In genomic region chr4:58374141-58374870, GRCm38 (mm10) we compare ENCODE assay signal across 8 mouse cellular contexts.
DNase-seq lines count a peak whose midpoint lies in the region; ATAC-seq lines count a peak whose summit lies in the region.

No protein-coding gene starts in this region.

- no peak overlapping the region for H3K4me2 ChIP-seq in neural tube, embryonic 13.5 days
- no peak overlapping the region for H3K4me2 ChIP-seq in neural tube, embryonic 15.5 days
- H3K4me2 ChIP-seq in forebrain, embryonic 14.5 days (ENCODE audit: low read length), result no peak overlapping the region
- no peak overlapping the region for H3K4me2 ChIP-seq in hindbrain, embryonic 13.5 days

- 0 out of 2 replicates have a peak, but pooled peaks cover 5% of the 10 kb centered on the region for H3K4me1 ChIP-seq in neural tube, embryonic 13.5 days (replicated peaks)
- H3K4me1 ChIP-seq in neural tube, embryonic 15.5 days, result no peaks in the 10 kb centered on the region
- no peaks in the 10 kb centered on the region for H3K4me1 ChIP-seq in forebrain, embryonic 14.5 days (ENCODE audit: control insufficient read depth, insufficient read depth, low read length)
- H3K4me1 ChIP-seq in hindbrain, embryonic 13.5 days (replicated peaks), result no peaks in the 10 kb centered on the region

- H3K36me3 ChIP-seq in neural tube, embryonic 13.5 days, result no peaks in the 10 kb centered on the region
- H3K36me3 ChIP-seq in neural tube, embryonic 15.5 days, result no peaks in the 10 kb centered on the region
- H3K36me3 ChIP-seq in forebrain, embryonic 14.5 days (ENCODE audit: control insufficient read depth, insufficient read depth, low read length), result no peaks in the 10 kb centered on the region
- H3K36me3 ChIP-seq in hindbrain, embryonic 13.5 days, result no peaks in the 10 kb centered on the region

- no peaks in the 10 kb centered on the region for H3K9me3 ChIP-seq in neural tube, embryonic 13.5 days
- no peaks in the 10 kb centered on the region for H3K9me3 ChIP-seq in neural tube, embryonic 15.5 days (replicated peaks)
- H3K9me3 ChIP-seq in forebrain, embryonic 14.5 days (replicated peaks; ENCODE audit: control insufficient read depth, low read length), result no peaks in the 10 kb centered on the region
- no peaks in the 10 kb centered on the region for H3K9me3 ChIP-seq in hindbrain, embryonic 13.5 days

- no peak overlapping the region for H3K9ac ChIP-seq in neural tube, embryonic 13.5 days
- H3K9ac ChIP-seq in neural tube, embryonic 15.5 days (replicated peaks), result no peak overlapping the region
- no peak overlapping the region for H3K9ac ChIP-seq in forebrain, embryonic 14.5 days (ENCODE audit: low read length)
- H3K9ac ChIP-seq in hindbrain, embryonic 13.5 days, result no peak overlapping the region

- WGBS in neural tube, embryonic 13.5 days, result 74% methylated on average over 7 of the region's 7 CpGs
- 70% methylated on average over 7 of the region's 7 CpGs for WGBS in neural tube, embryonic 15.5 days
- WGBS in forebrain, embryonic 14.5 days, result 89% methylated on average over 7 of the region's 7 CpGs
- WGBS in hindbrain, embryonic 13.5 days, result 81% methylated on average over 7 of the region's 7 CpGs

- no peak overlapping the region for H3K4me3 ChIP-seq in neural tube, embryonic 13.5 days
- no peak overlapping the region for H3K4me3 ChIP-seq in neural tube, embryonic 15.5 days (replicated peaks)
- no peak overlapping the region for H3K4me3 ChIP-seq in forebrain, embryonic 14.5 days (ENCODE audit: low read depth, low read length)
- no peak overlapping the region for H3K4me3 ChIP-seq in hindbrain, embryonic 13.5 days

- no peaks in the 10 kb centered on the region for H3K27me3 ChIP-seq in neural tube, embryonic 13.5 days
- H3K27me3 ChIP-seq in neural tube, embryonic 15.5 days (replicated peaks), result no peaks in the 10 kb centered on the region
- no peaks in the 10 kb centered on the region for H3K27me3 ChIP-seq in forebrain, embryonic 14.5 days (replicated peaks; ENCODE audit: control insufficient read depth, insufficient read depth, low read length)
- no peaks in the 10 kb centered on the region for H3K27me3 ChIP-seq in hindbrain, embryonic 13.5 days

- DNase-seq in gastrocnemius, postnatal 25 days, result peak; percentile 23
- DNase-seq in right cerebral cortex, postnatal 14 days, result peak; percentile 56
- DNase-seq in forebrain, embryonic 14.5 days (ENCODE audit: low spot score), result no peak
- no peak for DNase-seq in kidney, adult 8-10 months

- ATAC-seq in neural tube, embryonic 13.5 days (ENCODE audit: low read depth), result 0 out of 2 replicates have a peak, but pooled peaks have one; percentile 47
- no peak for ATAC-seq in neural tube, embryonic 15.5 days (ENCODE audit: low FRiP score)
- ATAC-seq in cerebellum, adult (ENCODE audit: insufficient number of reproducible peaks, low FRiP score, low TSS enrichment), result 0 out of 2 replicates have a peak, but pooled peaks have one; percentile 9
- no peak for ATAC-seq in forebrain, embryonic 14.5 days
- ATAC-seq in hindbrain, embryonic 13.5 days (ENCODE audit: low FRiP score), result no peak

- no peak overlapping the region for H3K27ac ChIP-seq in neural tube, embryonic 13.5 days (replicated peaks)
- no peak overlapping the region for H3K27ac ChIP-seq in neural tube, embryonic 15.5 days (replicated peaks)
- no peak overlapping the region for H3K27ac ChIP-seq in forebrain, embryonic 14.5 days (ENCODE audit: low read depth, low read length)
- no peak overlapping the region for H3K27ac ChIP-seq in hindbrain, embryonic 13.5 days

Comparison
In these comparisons a context has a peak if more than half of its experiments do, and no peak if none do; other contexts are left out.
1. ATAC-seq: peak in neural tube, embryonic 13.5 days (single experiment) and cerebellum, adult (single experiment); none in neural tube, embryonic 15.5 days (single experiment), forebrain, embryonic 14.5 days (single experiment) and hindbrain, embryonic 13.5 days (single experiment).
2. DNase-seq: peak in gastrocnemius, postnatal 25 days (single experiment) and right cerebral cortex, postnatal 14 days (single experiment); none in forebrain, embryonic 14.5 days (single experiment) and kidney, adult 8-10 months (0 of 2).